Mouse (Mus musculus) Muller cell, postnatal 12 days (primary cell): ENCODE data around the gene Nmd3.
A peak's percentile ranks its signal among the peaks of the same experiment; 100 is the strongest.

ENCODE experiments used
- DNase-seq: peaks from one replicate; pipeline ENCODE4 v3.0.0-alpha.2; 2015; ENCODE audit errors: inconsistent ontology term

The Nmd3 gene

DNA sequence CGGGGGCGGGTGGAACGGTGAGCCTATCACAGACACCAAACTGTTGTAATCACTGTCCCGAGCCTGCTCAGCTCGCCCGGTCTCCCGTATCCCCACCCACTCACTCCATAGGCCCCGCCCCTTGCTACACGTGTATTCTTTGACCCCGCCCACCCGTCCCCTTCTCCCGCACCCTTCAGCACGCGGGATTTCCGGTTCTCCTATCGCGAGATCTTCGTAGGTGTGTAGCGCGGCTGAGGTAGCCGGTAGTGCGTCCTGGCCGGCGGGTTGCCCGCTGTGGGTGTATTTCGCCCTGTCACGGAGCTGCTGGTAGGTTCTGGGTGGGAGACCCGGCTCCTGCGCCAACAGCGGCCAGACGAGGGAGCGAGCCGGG lies at the start of gene Nmd3:
Gene Nmd3 (plus strand): TSS at position 172 of the 373 bp plus-strand sequence.
- DNase-seq, result peak; percentile 97

DNA sequence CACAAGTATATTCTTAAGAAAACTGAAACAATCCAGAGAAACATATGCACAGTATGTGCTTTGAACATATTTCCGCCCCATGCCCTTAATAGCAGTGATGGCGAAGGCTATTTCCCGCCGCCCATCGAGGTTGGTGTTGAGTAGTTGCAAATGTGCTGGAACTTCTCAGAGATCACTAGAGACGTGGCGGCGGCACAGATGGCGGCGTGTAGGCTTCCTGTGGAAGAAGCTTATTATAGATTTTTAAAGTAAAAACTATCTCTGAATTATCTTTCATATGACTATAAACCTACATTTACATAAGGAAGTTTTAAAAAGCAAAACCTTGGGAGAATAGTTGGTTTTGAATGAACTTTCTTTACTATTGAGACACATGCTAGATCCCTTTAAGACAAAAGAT lies 48.4 kb upstream of the Nmd3 start:
- DNase-seq, result no peak

DNA sequence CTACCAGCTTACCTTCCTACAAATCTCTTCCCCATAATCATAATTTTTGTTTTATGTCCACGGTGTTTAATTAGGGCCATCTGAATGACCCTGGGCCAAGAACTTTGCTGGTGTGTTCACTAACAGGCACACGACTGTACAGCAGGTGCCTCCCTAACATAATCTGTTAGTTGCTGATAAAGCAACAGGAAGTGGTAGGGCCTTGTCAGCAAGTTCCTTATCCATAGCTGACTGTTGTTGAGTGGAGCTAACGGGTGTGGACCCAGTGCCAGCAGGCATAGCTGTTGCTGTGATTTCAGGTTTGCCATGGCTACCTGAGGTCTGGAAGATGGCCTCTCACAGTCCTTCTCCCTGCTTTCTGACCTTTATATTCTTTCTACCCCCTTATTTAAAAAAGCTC lies 47.6 kb upstream of the Nmd3 start:
- DNase-seq, result no peak

GRCm38 (mm10) chr3:69689791-69690190 lies 32.0 kb upstream of the Nmd3 start:
- no peak for DNase-seq

- DNase-seq, result no peak
Observed at GRCm38 (mm10) chr3:69690939-69691338, 30.8 kb upstream of the Nmd3 start.

GRCm38 (mm10) chr3:69699851-69700500 lies 21.8 kb upstream of the Nmd3 start:
- no peak for DNase-seq

GRCm38 (mm10) chr3:69701905-69702304 lies 19.9 kb upstream of the Nmd3 start:
- no peak for DNase-seq

DNA sequence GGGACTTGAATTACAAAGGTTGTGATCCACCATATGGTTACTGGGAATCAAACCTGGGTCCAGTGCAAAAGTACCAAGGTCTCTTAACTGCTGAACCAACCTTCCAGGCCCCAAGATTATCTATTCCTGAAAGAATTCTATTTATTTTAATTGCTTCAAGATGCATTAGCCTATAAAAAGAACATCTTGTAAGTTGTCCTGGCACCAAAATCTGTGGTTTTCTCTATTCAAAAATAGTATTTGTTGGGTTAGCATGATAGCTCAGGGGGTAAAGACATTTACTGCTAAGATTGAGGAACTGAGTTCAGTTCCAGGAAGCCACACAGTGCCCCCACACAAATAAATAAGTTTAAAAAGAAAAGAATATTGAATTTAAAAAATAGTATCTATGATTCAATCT lies 19.4 kb upstream of the Nmd3 start:
- no peak for DNase-seq

GRCm38 (mm10) chr3:69709043-69709929 lies 12.5 kb upstream of the Nmd3 start:
- peak; percentile 11 for DNase-seq

GRCm38 (mm10) chr3:69711907-69712600 lies 9.7 kb upstream of the Nmd3 start:
- no peak for DNase-seq

DNA sequence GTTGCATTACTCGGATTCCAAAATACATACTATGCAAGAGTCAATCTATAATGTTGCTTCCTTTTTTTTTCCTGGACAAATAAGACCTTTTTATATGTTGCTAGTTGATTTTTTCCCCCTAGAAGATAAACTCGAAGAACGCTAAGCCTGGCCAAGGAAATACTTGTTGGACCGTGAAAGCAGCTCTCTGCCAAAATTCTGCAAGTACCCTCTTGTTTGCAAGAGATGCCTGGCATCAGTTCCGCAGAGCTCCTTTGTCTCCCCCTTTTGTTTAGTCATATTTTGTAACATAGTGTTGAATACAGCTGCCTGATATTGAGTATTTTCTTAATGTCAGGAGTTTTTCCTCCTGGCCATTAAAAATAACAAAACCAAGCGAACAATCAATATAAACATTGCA lies 4.3 kb upstream of the Nmd3 start:
- DNase-seq, result peak; percentile 49

- DNase-seq, result no peak
Observed at GRCm38 (mm10) chr3:69722187-69722867, 542 bp downstream of the Nmd3 start.

- no peak for DNase-seq
Observed at GRCm38 (mm10) chr3:69723161-69723560, 1.4 kb downstream of the Nmd3 start.

GRCm38 (mm10) chr3:69730930-69731329 lies 9.1 kb downstream of the Nmd3 start:
- DNase-seq, result no peak

GRCm38 (mm10) chr3:69733939-69734338 lies 12.2 kb downstream of the Nmd3 start:
- no peak for DNase-seq

- DNase-seq, result no peak
Observed at GRCm38 (mm10) chr3:69755192-69755591, 33.4 kb downstream of the Nmd3 start.

DNA sequence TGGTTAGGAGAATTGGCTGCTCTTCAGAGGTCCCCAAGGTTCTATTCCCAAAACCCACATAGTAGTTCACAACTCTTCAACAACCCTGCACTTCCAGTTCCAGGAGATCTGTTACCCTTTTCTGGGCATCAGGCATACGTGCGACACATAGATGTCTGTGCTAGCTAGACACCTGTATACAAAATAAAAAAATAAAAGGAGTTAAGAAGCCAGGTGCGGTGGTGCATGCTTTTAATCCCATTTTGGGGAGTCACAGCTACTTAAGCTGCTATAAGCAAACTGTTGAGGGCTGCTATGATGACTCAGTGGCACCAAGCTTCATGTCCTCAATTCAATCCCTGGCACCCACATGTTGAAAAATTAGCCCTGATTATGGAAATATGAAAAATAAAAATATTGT lies 34.2 kb downstream of the Nmd3 start:
- DNase-seq, result no peak

DNA sequence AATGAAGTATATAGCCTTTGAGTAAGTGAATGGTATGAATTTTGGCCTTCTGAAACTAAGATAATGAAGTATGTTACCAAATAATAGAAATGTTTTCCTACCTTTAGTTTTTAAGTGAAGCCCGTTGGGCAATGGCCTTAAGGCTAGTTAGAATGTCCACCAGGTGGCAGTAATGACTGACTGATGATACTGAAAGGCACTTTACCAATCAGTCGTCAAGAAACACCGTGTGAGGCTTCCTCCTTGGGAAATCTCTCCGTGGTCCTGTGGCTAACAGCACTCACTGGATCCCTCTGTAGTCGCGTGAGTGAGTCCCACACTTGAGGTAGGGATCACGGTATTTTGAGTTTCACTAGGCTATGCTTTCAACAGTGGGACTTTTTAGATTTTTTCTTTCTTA lies 34.7 kb downstream of the Nmd3 start:
- DNase-seq, result peak; percentile 30

DNA sequence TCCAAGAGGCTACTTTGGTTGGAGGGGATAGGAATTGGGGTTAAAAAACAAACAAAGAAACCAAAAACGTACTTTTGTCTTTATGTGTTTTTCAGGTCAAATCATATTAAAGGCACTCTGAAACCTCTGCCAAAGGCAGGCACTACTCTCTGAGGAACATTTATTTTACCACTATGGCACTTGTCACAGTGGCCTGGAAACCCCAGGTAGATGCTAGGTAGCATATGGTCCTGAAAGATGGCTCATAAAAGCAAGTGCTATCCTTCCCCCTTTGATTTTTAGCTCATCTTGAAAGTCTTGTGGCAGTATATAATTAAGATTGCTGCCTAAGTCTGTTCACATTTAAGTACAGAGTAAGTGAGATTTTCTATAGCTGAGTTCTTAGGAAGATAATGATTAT lies 35.7 kb downstream of the Nmd3 start:
- DNase-seq, result no peak

DNA sequence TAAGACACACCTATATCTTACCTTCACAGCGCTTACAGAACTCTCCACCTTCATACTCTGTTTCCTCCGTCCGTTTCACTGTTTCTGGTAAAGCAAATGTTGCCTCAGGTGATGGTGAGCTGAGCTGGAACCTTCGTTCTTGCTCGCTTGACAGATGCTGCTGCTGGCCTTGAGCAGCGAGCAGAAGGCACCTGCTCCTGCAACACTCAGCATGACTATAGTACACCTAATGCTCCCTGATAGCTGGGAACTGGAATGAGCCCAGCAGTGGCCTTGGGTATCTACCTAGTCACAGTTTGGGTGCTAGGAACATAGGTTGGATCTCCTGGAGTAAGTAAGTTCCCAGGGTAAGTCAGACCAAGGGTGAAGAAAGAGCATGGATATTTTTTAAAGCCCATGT lies 38.3 kb downstream of the Nmd3 start:
- no peak for DNase-seq

DNA sequence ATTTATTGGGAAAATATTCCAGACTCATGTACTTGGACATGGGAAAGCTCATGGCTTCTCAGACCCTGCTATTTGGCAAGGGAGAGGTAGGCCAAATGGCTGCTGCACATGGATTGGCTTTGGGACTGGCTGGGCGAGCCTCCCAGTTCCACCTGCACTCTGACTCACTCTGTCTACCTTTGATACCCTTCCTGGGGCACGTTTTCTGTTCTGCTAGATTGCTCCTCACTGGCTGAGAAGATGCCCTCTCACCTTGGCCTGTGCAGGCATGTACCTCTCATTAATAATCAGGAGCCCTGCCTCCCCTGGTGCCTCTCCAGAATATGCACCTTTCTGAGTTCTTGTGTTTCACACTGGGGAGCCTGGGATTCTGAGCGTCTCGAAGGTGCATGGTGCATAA lies 39.4 kb downstream of the Nmd3 start:
- DNase-seq, result no peak

DNA sequence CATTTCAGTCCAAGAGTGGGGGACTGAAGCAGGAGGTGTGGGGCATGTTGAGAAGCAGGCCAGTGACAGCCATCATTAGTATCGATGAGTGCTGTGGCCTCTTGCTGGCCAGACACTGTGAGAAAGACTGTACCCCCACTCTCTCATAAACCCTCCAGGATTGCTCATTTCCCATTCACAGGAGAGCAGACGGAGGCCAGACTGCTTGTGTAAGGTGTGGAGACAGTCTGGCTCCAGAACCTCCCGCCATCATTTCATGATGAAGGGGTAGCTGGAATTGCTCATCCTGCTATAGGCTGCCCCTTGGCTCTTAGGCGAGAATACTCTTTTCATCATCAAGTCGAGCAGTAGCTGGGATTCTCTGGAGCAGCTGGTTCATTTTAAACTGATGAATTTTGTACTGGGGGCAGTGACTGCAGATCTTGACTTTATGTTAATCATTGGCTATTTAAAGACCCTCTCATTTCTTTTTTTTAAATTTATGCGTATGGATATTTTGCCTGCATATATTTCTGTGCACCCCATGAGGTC lies 41.1 kb downstream of the Nmd3 start:
- DNase-seq, result no peak
